Mouse (Mus musculus) ES-Bruce4 (cell line): ENCODE measurements around the gene 3425401B19Rik.

Experiments
- CTCF ChIP-seq: IDR thresholded peaks from one replicate; pipeline ENCODE4 v1.8.1; 2011; ENCODE audit warnings: low read depth, low read length
- EP300 ChIP-seq: IDR thresholded peaks from 2 replicates; pipeline ENCODE4 v1.6.1; 2011; ENCODE audit warnings: low read depth, low read length; ENCODE audit not compliant: insufficient read depth
- POLR2A ChIP-seq: IDR thresholded peaks from one replicate; pipeline ENCODE4 v1.8.1; 2011; ENCODE audit warnings: low read length; ENCODE audit not compliant: insufficient read depth

DNA sequence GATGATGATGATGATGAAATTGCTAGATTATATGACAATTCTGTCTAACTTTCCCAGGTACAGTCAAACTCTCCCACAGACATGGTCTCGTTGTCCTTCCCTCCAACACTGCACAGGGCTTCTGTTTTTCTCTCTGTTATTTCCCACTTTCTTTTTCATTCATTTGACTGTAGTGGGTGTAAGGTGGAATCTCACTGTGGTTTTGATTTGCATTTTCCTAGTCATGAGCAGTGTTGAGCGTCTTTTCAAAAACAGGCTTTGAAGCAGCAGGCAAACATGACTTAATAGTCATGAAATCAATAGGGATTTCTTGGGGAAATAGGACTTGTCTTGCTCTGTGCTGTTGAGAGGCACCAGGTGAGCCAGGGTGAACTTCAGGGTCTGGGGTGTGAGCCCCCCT lies 11.3 kb upstream of the 3425401B19Rik start:
- TF ChIP-seq CTCF (no peak), POLR2A (no peak), EP300 (no peak)
